Mouse (Mus musculus) midbrain, embryonic 10.5 days (tissue): ENCODE results near the gene Igsf9b. TPM values are rescaled to one million over a fixed set of nuclear protein-coding genes. Genes with fewer than 3 reads are reported as not detected.

ENCODE experiments used
- DNase-seq: peaks from one replicate; pipeline ENCODE4 v3.0.0-alpha.2; 2017; ENCODE audit warnings: low spot score
- H3K27ac ChIP-seq: fragments of 300-500 bp; sonication (generic); replicated peaks from 2 replicates; pipeline ENCODE4 v1.5.1; 2016; ENCODE audit warnings: mild to moderate bottlenecking
- H3K27me3 ChIP-seq: fragments of 300-500 bp; sonication (generic); 2 replicates; pipeline ENCODE4 v1.6.1; 2016; ENCODE audit warnings: low read depth, mild to moderate bottlenecking; ENCODE audit not compliant: poor library complexity, severe bottlenecking
- H3K36me3 ChIP-seq: fragments of 300-500 bp; sonication (generic); 2 replicates; pipeline ENCODE4 v1.6.1; 2016; ENCODE audit warnings: mild to moderate bottlenecking, moderate library complexity
- H3K4me1 ChIP-seq: fragments of 300-500 bp; sonication (generic); 2 replicates; pipeline ENCODE4 v1.6.1; 2016
- H3K4me3 ChIP-seq: fragments of 300-500 bp; sonication (generic); 2 replicates; pipeline ENCODE4 v1.5.1; 2016; ENCODE audit warnings: mild to moderate bottlenecking, moderate library complexity
- H3K9me3 ChIP-seq: fragments of 300-500 bp; sonication (generic); replicated peaks from 2 replicates; pipeline ENCODE4 v1.6.1; 2016; ENCODE audit warnings: mild to moderate bottlenecking
- WGBS: fragments of 180-500 bp; shearing (Covaris S2); methylation state at CpG from one replicate; pipeline ENCODE4 v1.1.7; 2016; 5-methylcytosine and 5-hydroxymethylcytosine counted together
- polyA plus RNA-seq: library from polyadenylated mRNA; unstranded; fragments of >200 nt; fragmentation: Nextera tagmentation; extraction: Ambion mirVana; gene quantifications from 2 replicates; pipeline ENCODE4 v1.2.1, GENCODE M21; 2016

Igsf9b gene
- polyA plus RNA-seq, 1 experiment from 2014 or later: 5.5 TPM

- Histone ChIP-seq H3K4me1 (peaks cover 64% of the 10 kb centered on the region), H3K9me3 (no peaks in the 10 kb centered on the region), H3K27ac (peak overlapping the region; percentile 81), H3K27me3 (peaks cover 36% of the 10 kb centered on the region), H3K4me3 (peak overlapping the region; percentile 81), H3K36me3 (no peaks in the 10 kb centered on the region)
- 0% methylated on average over 32 of the region's 32 CpGs for WGBS
- peak; percentile 55 for DNase-seq
These were observed 1.2 kb downstream of the Igsf9b start for GRCm38 (mm10) chr9:27300188-27300691.

- H3K27me3 ChIP-seq: peaks cover 36% of the 10 kb centered on the region
- no peak for DNase-seq
- H3K4me3 ChIP-seq: peak overlapping the region; percentile 81
- H3K27ac ChIP-seq: no peak overlapping the region
- H3K9me3 ChIP-seq: no peaks in the 10 kb centered on the region
- WGBS: 10% methylated on average over 4 of the region's 4 CpGs
- H3K36me3 ChIP-seq: no peaks in the 10 kb centered on the region
- H3K4me1 ChIP-seq: peaks cover 68% of the 10 kb centered on the region
These were observed 1.7 kb downstream of the Igsf9b start for GRCm38 (mm10) chr9:27300698-27301097.

- Histone ChIP-seq H3K27me3 (peaks cover 36% of the 10 kb centered on the region), H3K36me3 (no peaks in the 10 kb centered on the region), H3K4me1 (peaks cover 73% of the 10 kb centered on the region), H3K27ac (no peak overlapping the region), H3K9me3 (no peaks in the 10 kb centered on the region), H3K4me3 (no peak overlapping the region)
- no peak for DNase-seq
- WGBS: 55% methylated on average over 5 of the region's 5 CpGs
These were observed 2.5 kb downstream of the Igsf9b start for GRCm38 (mm10) chr9:27301486-27301885.

- H3K27ac ChIP-seq: no peak overlapping the region
- WGBS: 62% methylated on average over 5 of the region's 5 CpGs
- H3K9me3 ChIP-seq: no peaks in the 10 kb centered on the region
- H3K4me1 ChIP-seq: peaks cover 81% of the 10 kb centered on the region
- peaks cover 36% of the 10 kb centered on the region for H3K27me3 ChIP-seq
- DNase-seq: no peak
- H3K4me3 ChIP-seq: no peak overlapping the region
- H3K36me3 ChIP-seq: no peaks in the 10 kb centered on the region
These were observed 3.3 kb downstream of the Igsf9b start for GRCm38 (mm10) chr9:27302291-27302690.

- 62% methylated on average over 17 of the region's 17 CpGs for WGBS
- Histone ChIP-seq H3K4me3 (no peak overlapping the region), H3K9me3 (no peaks in the 10 kb centered on the region), H3K36me3 (no peaks in the 10 kb centered on the region), H3K27ac (no peak overlapping the region), H3K27me3 (peaks cover 27% of the 10 kb centered on the region), H3K4me1 (peaks cover 89% of the 10 kb centered on the region)
- no peak for DNase-seq
These were observed 4.8 kb downstream of the Igsf9b start for GRCm38 (mm10) chr9:27303571-27304484.

DNA sequence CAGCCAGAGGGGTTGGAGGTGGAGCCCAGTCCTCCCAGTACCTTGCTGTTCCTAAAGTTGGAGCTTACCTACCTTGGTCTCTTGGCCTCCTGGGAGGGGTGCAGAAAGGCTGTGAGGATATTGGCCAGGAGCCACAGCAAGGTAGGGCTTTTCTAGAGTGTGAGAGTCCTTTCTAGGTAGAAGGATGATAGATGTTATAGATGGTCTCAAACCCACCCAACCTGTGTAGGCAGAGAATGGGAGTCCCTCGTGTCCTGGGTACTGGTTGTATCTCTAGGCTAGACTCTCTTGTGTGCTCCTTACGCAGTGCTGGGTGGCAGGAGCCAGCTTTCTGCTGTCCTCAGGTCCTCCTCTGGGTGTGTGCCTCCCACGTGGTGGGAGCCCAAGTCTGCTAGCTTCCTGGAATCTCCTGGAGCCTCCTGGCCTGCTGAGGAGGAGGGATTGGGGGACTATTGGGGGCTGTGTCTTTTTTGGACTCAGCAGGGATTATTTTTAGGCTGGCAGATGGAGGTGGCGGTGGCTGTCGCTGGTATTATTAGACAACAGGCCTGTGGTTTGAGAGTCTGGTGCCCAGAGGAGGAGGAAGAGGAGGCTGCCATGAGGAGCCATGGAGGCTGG is 5.6 kb downstream of the Igsf9b start:
- 79% methylated on average over 5 of the region's 5 CpGs for WGBS
- H3K4me3 ChIP-seq: no peak overlapping the region
- DNase-seq: no peak
- H3K36me3 ChIP-seq: no peaks in the 10 kb centered on the region
- no peaks in the 10 kb centered on the region for H3K9me3 ChIP-seq
- H3K27ac ChIP-seq: no peak overlapping the region
- peaks cover 93% of the 10 kb centered on the region for H3K4me1 ChIP-seq
- H3K27me3 ChIP-seq: peaks cover 27% of the 10 kb centered on the region

- no peak overlapping the region; the same call in 1 of the 2 replicates for H3K27ac ChIP-seq
- peaks cover 84% of the 10 kb centered on the region for H3K4me1 ChIP-seq
- H3K36me3 ChIP-seq: peaks cover 8% of the 10 kb centered on the region
These were observed 6.5 kb downstream of the Igsf9b start for GRCm38 (mm10) chr9:27305502-27305901.

DNA sequence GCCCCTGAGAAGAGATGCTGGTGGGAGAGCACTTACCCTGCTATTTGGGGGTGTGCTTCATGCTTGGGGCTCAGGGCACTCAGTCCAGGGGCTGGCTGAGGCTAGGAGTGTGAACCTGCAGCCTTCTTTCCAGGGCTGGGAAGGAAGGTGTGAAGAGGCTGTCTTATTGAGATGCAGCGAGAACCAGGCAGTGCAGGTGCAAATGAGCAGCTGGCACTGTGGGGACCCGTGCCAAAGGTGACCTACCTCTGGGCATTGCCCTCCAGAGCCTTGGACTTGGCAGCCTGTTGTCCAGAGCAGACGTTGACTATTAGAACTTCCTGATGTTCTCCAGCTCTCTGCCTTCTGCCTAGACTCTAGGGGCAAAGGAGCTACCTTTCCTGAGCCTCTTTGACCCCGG is 7.6 kb downstream of the Igsf9b start:
- peak overlapping the region; percentile 68 for H3K27ac ChIP-seq
- 25% methylated on average over 4 of the region's 4 CpGs for WGBS

More at GRCm38 (mm10) chr9:27305502-27305901, 6.5 kb downstream of the Igsf9b start:
- Histone ChIP-seq H3K4me3 (no peak overlapping the region), H3K9me3 (no peaks in the 10 kb centered on the region), H3K27me3 (peaks cover 20% of the 10 kb centered on the region)
- 70% methylated on average over 3 of the region's 3 CpGs for WGBS
- DNase-seq: no peak

GRCm38 (mm10) chr9:27307265-27307664 is 8.3 kb downstream of the Igsf9b start:
- 8% methylated on average over 3 of the region's 3 CpGs for WGBS
- Histone ChIP-seq H3K27me3 (peaks cover 2% of the 10 kb centered on the region; the same call in 1 of the 2 replicates), H3K4me1 (peaks cover 66% of the 10 kb centered on the region), H3K27ac (peak overlapping the region; percentile 68), H3K36me3 (peaks cover 25% of the 10 kb centered on the region), H3K4me3 (no peak overlapping the region), H3K9me3 (no peaks in the 10 kb centered on the region)
- DNase-seq: no peak

More for the DNA sequence above, 7.6 kb downstream of the Igsf9b start:
- Histone ChIP-seq H3K27me3 (peaks cover 8% of the 10 kb centered on the region), H3K4me1 (peaks cover 72% of the 10 kb centered on the region), H3K4me3 (no peak overlapping the region), H3K36me3 (peaks cover 19% of the 10 kb centered on the region), H3K9me3 (no peaks in the 10 kb centered on the region)
- DNase-seq: no peak

GRCm38 (mm10) chr9:27308045-27308444 is 9.0 kb downstream of the Igsf9b start:
- Histone ChIP-seq H3K36me3 (peaks cover 29% of the 10 kb centered on the region), H3K27ac (peak overlapping the region; percentile 68), H3K27me3 (no peaks in the 10 kb centered on the region), H3K9me3 (no peaks in the 10 kb centered on the region), H3K4me1 (peaks cover 58% of the 10 kb centered on the region), H3K4me3 (no peak overlapping the region)
- 35% methylated on average over 7 of the region's 7 CpGs for WGBS
- peak; percentile 31 for DNase-seq

- WGBS: 17% methylated on average over 6 of the region's 6 CpGs
- H3K27me3 ChIP-seq: no peaks in the 10 kb centered on the region
- no peaks in the 10 kb centered on the region for H3K9me3 ChIP-seq
- H3K36me3 ChIP-seq: peaks cover 33% of the 10 kb centered on the region
- H3K4me3 ChIP-seq: no peak overlapping the region; the same call in 1 of the 2 replicates
- peak; percentile 59 for DNase-seq
- H3K4me1 ChIP-seq: peaks cover 53% of the 10 kb centered on the region
- peak overlapping the region; percentile 68 for H3K27ac ChIP-seq
These were observed 9.6 kb downstream of the Igsf9b start for GRCm38 (mm10) chr9:27308561-27308960.

GRCm38 (mm10) chr9:27310005-27310404 is 11.0 kb downstream of the Igsf9b start:
- peaks cover 35% of the 10 kb centered on the region for H3K36me3 ChIP-seq
- H3K27ac ChIP-seq: no peak overlapping the region
- DNase-seq: no peak
- no peak overlapping the region for H3K4me3 ChIP-seq
- H3K9me3 ChIP-seq: no peaks in the 10 kb centered on the region
- H3K4me1 ChIP-seq: peaks cover 39% of the 10 kb centered on the region
- H3K27me3 ChIP-seq: no peaks in the 10 kb centered on the region
- 83% methylated on average over 4 of the region's 4 CpGs for WGBS

GRCm38 (mm10) chr9:27313427-27313826 is 14.4 kb downstream of the Igsf9b start:
- peaks cover 10% of the 10 kb centered on the region for H3K4me1 ChIP-seq
- 95% methylated on average over 5 of the region's 5 CpGs for WGBS
- H3K4me3 ChIP-seq: no peak overlapping the region
- H3K9me3 ChIP-seq: no peaks in the 10 kb centered on the region
- no peak overlapping the region for H3K27ac ChIP-seq
- no peaks in the 10 kb centered on the region for H3K27me3 ChIP-seq
- peaks cover 57% of the 10 kb centered on the region for H3K36me3 ChIP-seq
- no peak for DNase-seq
